Mouse (Mus musculus): Measurements from ENCODE around the gene Mocs2.

- TF ChIP-seq POLR2A (IDR thresholded peaks at IDR 0.05; ENCODE audit: extremely low read depth, insufficient read depth, low read length) = no peak
- no peak for TF ChIP-seq CTCF (IDR thresholded peaks at IDR 0.05; ENCODE audit: low read depth, low read length)
Observed at GRCm38 (mm10) chr13:114833351-114833750, 15.3 kb downstream of the Mocs2 start.

Data from liver, adult 2 months (tissue).